ENCODE assay signal across 8 mouse cellular contexts in the genomic region with DNA sequence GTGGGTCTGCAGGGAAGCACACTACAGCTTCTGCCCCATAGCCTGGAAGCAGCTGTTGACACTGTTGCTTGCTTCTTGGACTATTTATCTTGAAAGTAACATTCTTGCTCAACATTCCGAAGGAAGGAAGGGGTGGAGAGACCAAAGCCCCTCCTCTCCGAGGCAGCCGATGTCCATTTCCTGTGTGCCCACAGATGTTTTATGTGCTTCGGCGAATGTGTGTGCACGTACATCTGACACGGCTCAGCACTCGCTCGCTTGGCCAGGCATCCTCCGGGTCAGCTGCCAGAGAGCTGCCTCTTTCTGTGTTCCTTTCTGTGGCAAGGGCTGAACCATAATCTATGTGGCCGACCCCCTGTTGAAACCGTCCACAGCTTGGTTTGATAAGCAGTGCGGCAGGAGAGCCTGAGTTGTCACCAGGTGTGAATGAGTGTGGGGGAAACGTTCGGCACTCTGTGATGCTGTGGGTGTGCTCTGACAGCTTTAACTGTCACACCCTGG. TPM values are rescaled to one million over a fixed set of nuclear protein-coding genes. Genes with fewer than 3 reads are reported as not detected.
DNase-seq lines count a peak whose midpoint lies in the region; ATAC-seq lines count a peak whose summit lies in the region.

No protein-coding gene starts in this region.

- peak overlapping the region; percentile 98 for H3K27ac ChIP-seq in kidney, embryonic 16.5 days (ENCODE audit: low read length)

- peak; percentile 64 for ATAC-seq in kidney, embryonic 16.5 days (ENCODE audit: low FRiP score, low TSS enrichment)

- no peaks in the 10 kb centered on the region for H3K27me3 ChIP-seq in kidney, embryonic 16.5 days (ENCODE audit: insufficient read depth, low read length)

- H3K9me3 ChIP-seq in kidney, embryonic 16.5 days (ENCODE audit: low read length) = no peaks in the 10 kb centered on the region

- H3K36me3 ChIP-seq in kidney, embryonic 16.5 days (ENCODE audit: insufficient read depth, low read length) = peaks cover 3% of the 10 kb centered on the region; the same call in 1 of the 2 replicates

- DNase-seq in adrenal gland, postnatal 14 days = peak; percentile 29
- no peak for DNase-seq in adrenal gland, adult 2 months
- peak; percentile 71 for DNase-seq in heart, adult 8-10 months (ENCODE audit: low spot score)
- peak; percentile 69 for DNase-seq in lung, postnatal 25 days (ENCODE audit: low spot score)
- peak; percentile 62 to 70 for DNase-seq in thymus, postnatal 36 days
- DNase-seq in layer of hippocampus, adult 9-11 months = no peak
- no peak for DNase-seq in testis, postnatal 14 days (ENCODE audit: low spot score)

- H3K4me1 ChIP-seq in kidney, embryonic 16.5 days (ENCODE audit: insufficient read depth, low read length) = peaks cover 87% of the 10 kb centered on the region

- WGBS in kidney, embryonic 16.5 days = 4% methylated on average over 15 of the region's 15 CpGs

- H3K4me2 ChIP-seq in kidney, embryonic 16.5 days (replicated peaks; ENCODE audit: low read depth, low read length) = peak overlapping the region; percentile 37

- no peak overlapping the region for H3K4me3 ChIP-seq in kidney, embryonic 16.5 days (ENCODE audit: low read length)

- H3K9ac ChIP-seq in kidney, embryonic 16.5 days (replicated peaks; ENCODE audit: low read length) = peak overlapping the region; percentile 64

RNA-seq across cellular contexts. Expression of gene Fam222a, which starts 27.0 kb away (rescaled TPM):
- total RNA-seq in adrenal gland, postnatal 14 days (2021) = 55.8 and 77.0 TPM in 2 replicates
- 10 to 100 TPM; 32.9 to 84.3 TPM for total RNA-seq in adrenal gland, adult 2 months (2021)
- 68.3 and 72.0 TPM in 2 replicates for polyA plus RNA-seq in adrenal gland, adult 2 months (2012; rRNA removed)
- total RNA-seq in heart, adult 8-10 months (2022) = 1 to 10 TPM; 1.2 to 2.4 (median 1.7) TPM
- 4.1 and 4.5 TPM in 2 replicates for polyA plus RNA-seq in kidney, embryonic 16.5 days (2015; fragmentation: Nextera tagmentation; extraction: Ambion mirVana)

Comparison
In these comparisons a context has a peak if more than half of its experiments do, and no peak if none do; other contexts are left out.
1. DNase-seq: peak in adrenal gland, postnatal 14 days (single experiment), heart, adult 8-10 months (single experiment), lung, postnatal 25 days (single experiment) and thymus, postnatal 36 days (2 of 2); none in adrenal gland, adult 2 months (single experiment), layer of hippocampus, adult 9-11 months (single experiment) and testis, postnatal 14 days (single experiment).
2. RNA of gene Fam222a, which starts 27.0 kb away (total RNA-seq): 32.9 to 84.3 TPM in adrenal gland, adult 2 months and 55.8 to 77.0 TPM in adrenal gland, postnatal 14 days; 1.2 to 2.4 TPM in heart, adult 8-10 months; every median in the first group is over 10 times any median in the second.